Mouse (Mus musculus) hindbrain, embryonic 12.5 days (tissue): Measurements from ENCODE around the gene Ryr3. TPM values are rescaled to one million over a fixed set of nuclear protein-coding genes. Genes with fewer than 3 reads are reported as not detected.

Experiments
- ATAC-seq: fragments of 200-750 bp; cut with Nextera tagmentation; 2 replicates; pipeline ENCODE4 v1.8.0; 2017; ENCODE audit warnings: moderate TSS enrichment; ENCODE audit not compliant: low FRiP score
- H3K27ac ChIP-seq: fragments of 300-500 bp; sonication (generic); 2 replicates; pipeline ENCODE4 v1.5.1; 2016; ENCODE audit warnings: mild to moderate bottlenecking
- H3K27me3 ChIP-seq: fragments of 300-500 bp; sonication (generic); 2 replicates; pipeline ENCODE4 v1.6.1; 2016; ENCODE audit warnings: mild to moderate bottlenecking
- H3K36me3 ChIP-seq: fragments of 300-500 bp; sonication (generic); 2 replicates; pipeline ENCODE4 v1.6.1; 2016; ENCODE audit warnings: mild to moderate bottlenecking
- H3K4me1 ChIP-seq: fragments of 300-500 bp; sonication (generic); 2 replicates; pipeline ENCODE4 v1.6.1; 2016
- H3K4me2 ChIP-seq: fragments of 300-500 bp; sonication (generic); replicated peaks from 2 replicates; pipeline ENCODE4 v1.6.1; 2016; ENCODE audit warnings: mild to moderate bottlenecking
- H3K4me3 ChIP-seq: fragments of 300-500 bp; sonication (generic); 2 replicates; pipeline ENCODE4 v1.5.1; 2016; ENCODE audit warnings: mild to moderate bottlenecking
- H3K9ac ChIP-seq: fragments of 300-500 bp; sonication (generic); 2 replicates; pipeline ENCODE4 v1.6.1; 2016; ENCODE audit warnings: mild to moderate bottlenecking, moderate library complexity
- H3K9me3 ChIP-seq: fragments of 300-500 bp; sonication (generic); replicated peaks from 2 replicates; pipeline ENCODE4 v1.6.1; 2016; ENCODE audit warnings: mild to moderate bottlenecking
- WGBS: fragments of 180-500 bp; shearing (Covaris S2); methylation state at CpG from one replicate; pipeline ENCODE4 v1.1.7; 2016; 5-methylcytosine and 5-hydroxymethylcytosine counted together
- polyA plus RNA-seq: library from polyadenylated mRNA; unstranded; fragments of >200 nt; fragmentation: Nextera tagmentation; extraction: Ambion mirVana; gene quantifications from 2 replicates; pipeline ENCODE4 v1.2.1, GENCODE M21; 2016

The Ryr3 gene
- polyA plus RNA-seq, 1 experiment from 2014 or later, result 1.1 TPM

DNA sequence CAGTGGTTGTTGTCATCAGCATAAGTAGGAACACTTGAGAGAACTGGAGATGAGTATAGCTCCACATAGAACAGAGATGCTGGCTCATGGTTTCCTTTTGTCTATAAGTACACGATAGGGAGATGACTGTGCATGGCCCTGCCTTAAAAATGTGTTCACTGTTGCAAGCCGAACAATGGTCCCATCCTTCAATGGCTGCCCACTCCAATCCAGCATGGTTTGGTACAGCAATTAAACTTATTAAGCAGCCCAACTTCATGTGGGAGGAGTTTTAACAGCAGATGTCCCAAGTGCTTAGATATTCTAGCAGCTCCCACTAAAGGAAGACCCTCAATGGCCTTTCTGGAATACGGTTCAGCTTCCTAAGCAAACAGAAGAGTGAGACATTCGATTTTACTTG is 456.2 kb downstream of the Ryr3 start:
- 0 out of 2 replicates have a peak, but pooled peaks cover 2% of the 10 kb centered on the region for H3K4me1 ChIP-seq
- no peaks in the 10 kb centered on the region for H3K27me3 ChIP-seq
- no peaks in the 10 kb centered on the region for H3K36me3 ChIP-seq
- H3K4me3 ChIP-seq, result no peak overlapping the region
- H3K9me3 ChIP-seq, result no peaks in the 10 kb centered on the region
- H3K4me2 ChIP-seq, result no peak overlapping the region
- no peak for ATAC-seq
- 67% methylated on average over 4 of the region's 4 CpGs for WGBS
- no peak overlapping the region for H3K9ac ChIP-seq
- no peak overlapping the region for H3K27ac ChIP-seq

DNA sequence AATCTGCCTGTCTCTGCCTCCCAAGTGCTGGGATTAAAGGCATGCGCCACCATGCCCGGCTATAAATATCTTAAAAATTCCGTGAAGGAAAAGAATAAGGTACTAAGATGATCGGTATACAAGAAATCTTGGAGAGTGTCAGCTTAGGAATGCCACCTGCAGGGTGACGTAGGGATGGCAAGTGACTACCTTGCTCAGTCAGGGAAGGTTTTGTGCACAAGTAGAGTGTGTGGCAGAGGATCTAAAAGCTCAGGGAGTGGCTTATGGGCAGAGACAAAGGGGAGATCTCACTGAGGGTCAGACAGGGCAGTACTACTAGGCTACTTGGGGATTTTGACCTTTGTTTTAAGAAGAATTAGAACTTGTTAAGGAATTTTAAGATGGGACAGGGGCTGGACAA is 457.2 kb downstream of the Ryr3 start:
- no peak overlapping the region for H3K4me3 ChIP-seq
- no peaks in the 10 kb centered on the region for H3K9me3 ChIP-seq
- 77% methylated on average over 5 of the region's 5 CpGs for WGBS

DNA sequence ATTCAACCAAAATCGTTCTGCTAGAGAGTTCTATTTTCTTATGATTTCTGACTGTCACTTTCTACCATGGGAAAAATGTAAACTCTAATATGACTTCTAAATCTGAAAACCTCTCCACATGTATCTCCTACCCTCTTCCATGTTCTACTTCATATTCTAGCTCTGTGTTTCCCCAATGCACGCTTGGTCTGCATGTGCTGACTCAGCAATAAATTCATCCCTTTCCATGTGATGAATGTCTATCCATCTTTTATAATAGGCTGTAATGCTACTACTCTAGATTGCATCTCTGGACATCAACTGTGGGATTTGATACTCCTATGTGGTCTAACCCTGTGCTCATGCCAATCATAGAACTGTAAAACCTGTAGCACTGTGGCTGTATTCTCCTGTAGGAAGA is 458.2 kb downstream of the Ryr3 start:
- H3K9me3 ChIP-seq, result no peaks in the 10 kb centered on the region
- H3K4me1 ChIP-seq, result 0 out of 2 replicates have a peak, but pooled peaks cover 2% of the 10 kb centered on the region
- WGBS, result 90% methylated on average over 2 of the region's 2 CpGs
- no peak overlapping the region for H3K9ac ChIP-seq
- H3K36me3 ChIP-seq, result no peaks in the 10 kb centered on the region
- no peaks in the 10 kb centered on the region for H3K27me3 ChIP-seq
- H3K27ac ChIP-seq, result no peak overlapping the region
- no peak overlapping the region for H3K4me2 ChIP-seq
- H3K4me3 ChIP-seq, result no peak overlapping the region
- no peak for ATAC-seq

More for the DNA sequence above, 457.2 kb downstream of the Ryr3 start:
- Histone ChIP-seq H3K4me1 (0 out of 2 replicates have a peak, but pooled peaks cover 2% of the 10 kb centered on the region), H3K9ac (no peak overlapping the region), H3K27ac (no peak overlapping the region), H3K4me2 (no peak overlapping the region), H3K27me3 (no peaks in the 10 kb centered on the region), H3K36me3 (no peaks in the 10 kb centered on the region)
- no peak for ATAC-seq

GRCm38 (mm10) chr2:112753316-112753715 is 463.6 kb downstream of the Ryr3 start:
- H3K9ac ChIP-seq, result no peak overlapping the region
- no peaks in the 10 kb centered on the region for H3K36me3 ChIP-seq
- H3K27ac ChIP-seq, result no peak overlapping the region
- no peaks in the 10 kb centered on the region for H3K27me3 ChIP-seq
- ATAC-seq, result no peak
- H3K4me2 ChIP-seq, result no peak overlapping the region
- 82% methylated on average over 4 of the region's 4 CpGs for WGBS
- H3K9me3 ChIP-seq, result no peaks in the 10 kb centered on the region
- no peak overlapping the region for H3K4me3 ChIP-seq
- no peaks in the 10 kb centered on the region for H3K4me1 ChIP-seq

GRCm38 (mm10) chr2:112751416-112751815 is 465.5 kb downstream of the Ryr3 start:
- Histone ChIP-seq H3K9me3 (no peaks in the 10 kb centered on the region), H3K9ac (no peak overlapping the region), H3K4me1 (no peaks in the 10 kb centered on the region), H3K27me3 (no peaks in the 10 kb centered on the region), H3K4me3 (no peak overlapping the region), H3K36me3 (no peaks in the 10 kb centered on the region), H3K27ac (no peak overlapping the region), H3K4me2 (no peak overlapping the region)
- ATAC-seq, result no peak
- 85% methylated on average over 5 of the region's 5 CpGs for WGBS

DNA sequence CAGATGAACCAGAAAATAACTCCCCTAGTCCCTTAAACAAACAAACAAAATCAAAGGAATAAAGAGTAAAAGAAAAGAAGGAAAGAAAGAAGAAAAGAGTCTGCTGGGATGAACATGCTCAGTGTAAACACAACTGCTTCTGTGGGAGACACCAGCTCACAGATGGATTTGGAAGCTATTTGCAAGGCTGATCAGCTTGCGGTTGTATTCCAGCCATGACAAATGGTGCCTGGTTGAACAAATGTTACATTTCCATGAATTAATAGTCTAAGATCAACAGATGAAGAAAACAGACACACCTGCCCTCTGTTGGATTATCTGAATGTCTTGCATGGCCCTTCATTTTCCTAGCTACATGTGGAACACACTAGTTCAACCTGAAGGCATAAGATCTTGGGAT is 468.4 kb downstream of the Ryr3 start:
- H3K27me3 ChIP-seq, result no peaks in the 10 kb centered on the region
- H3K9ac ChIP-seq, result no peak overlapping the region
- no peak overlapping the region for H3K27ac ChIP-seq
- no peak overlapping the region for H3K4me2 ChIP-seq
- WGBS, result 81% methylated on average over 1 of the region's 1 CpGs
- no peaks in the 10 kb centered on the region for H3K36me3 ChIP-seq
- no peak overlapping the region for H3K4me3 ChIP-seq
- no peaks in the 10 kb centered on the region for H3K9me3 ChIP-seq
- no peaks in the 10 kb centered on the region for H3K4me1 ChIP-seq
- no peak for ATAC-seq

DNA sequence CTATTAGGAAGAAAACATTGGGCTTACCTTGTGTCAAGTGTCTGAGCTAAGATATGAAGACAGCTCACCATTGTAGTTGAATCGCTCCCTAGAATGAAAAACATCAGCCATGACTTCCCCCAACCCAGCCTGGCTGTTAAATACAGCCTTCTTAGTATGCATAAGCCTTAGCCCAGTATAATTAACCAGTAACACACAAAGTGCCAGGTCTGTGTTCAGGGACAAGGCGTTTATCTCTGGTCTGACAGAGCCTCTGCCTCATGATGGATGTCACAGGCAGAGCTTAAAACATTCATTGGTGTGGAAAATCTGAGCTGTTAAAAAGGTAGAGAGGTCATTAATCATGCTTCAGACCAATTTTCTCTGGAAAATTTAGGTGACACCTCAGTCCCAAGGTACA is 484.0 kb downstream of the Ryr3 start:
- H3K4me2 ChIP-seq, result no peak overlapping the region
- H3K9ac ChIP-seq, result no peak overlapping the region
- H3K4me1 ChIP-seq, result 0 out of 2 replicates have a peak, but pooled peaks cover 7% of the 10 kb centered on the region
- H3K9me3 ChIP-seq, result no peaks in the 10 kb centered on the region
- no peak overlapping the region for H3K4me3 ChIP-seq
- WGBS, result 49% methylated on average over 2 of the region's 2 CpGs
- H3K36me3 ChIP-seq, result no peaks in the 10 kb centered on the region
- H3K27ac ChIP-seq, result peak overlapping the region; percentile 18; the same call in 1 of the 2 replicates
- ATAC-seq, result peak; percentile 95
- no peaks in the 10 kb centered on the region for H3K27me3 ChIP-seq

DNA sequence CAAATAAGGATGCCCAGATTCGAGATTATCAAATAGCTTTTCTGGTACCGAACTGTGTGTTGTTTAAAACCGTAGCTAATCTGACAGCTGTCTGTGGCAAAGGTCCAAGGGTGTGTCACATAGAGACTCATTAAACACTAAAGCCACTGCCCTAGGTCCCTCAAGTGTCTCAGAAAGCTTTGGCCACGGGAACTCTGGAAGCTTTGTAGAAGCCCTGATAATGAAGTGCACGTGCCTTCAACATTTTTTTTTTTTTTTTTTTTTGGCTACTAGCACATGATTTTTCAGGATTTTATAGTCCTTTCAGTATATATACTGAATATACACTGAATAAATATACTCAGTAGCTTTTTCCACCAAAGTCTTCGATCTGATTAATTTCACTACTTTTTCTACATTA is 489.1 kb downstream of the Ryr3 start:
- WGBS, result 57% methylated on average over 6 of the region's 6 CpGs

DNA sequence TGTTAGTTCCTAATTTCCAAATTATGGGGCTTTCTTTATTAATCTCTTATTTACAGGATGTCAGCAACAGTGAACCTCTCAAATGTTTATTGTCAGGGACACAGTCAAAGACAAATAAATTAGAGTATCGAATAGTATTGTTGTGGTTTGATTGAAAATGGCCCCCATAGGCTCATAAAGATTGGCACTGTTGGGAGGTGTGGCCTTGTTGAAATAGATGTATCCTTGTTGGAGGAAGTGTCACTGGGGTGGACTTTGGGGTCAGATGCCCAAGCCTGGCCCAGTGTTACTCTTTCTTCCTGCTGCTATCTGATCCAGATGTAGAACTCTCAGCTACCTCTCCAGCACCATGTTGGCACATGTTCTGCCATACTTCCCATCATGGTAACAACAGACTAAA is 495.7 kb downstream of the Ryr3 start:
- Histone ChIP-seq H3K9me3 (no peaks in the 10 kb centered on the region), H3K4me1 (peaks cover 6% of the 10 kb centered on the region; the same call in 1 of the 2 replicates), H3K4me3 (no peak overlapping the region), H3K9ac (no peak overlapping the region), H3K4me2 (no peak overlapping the region), H3K27me3 (no peaks in the 10 kb centered on the region), H3K36me3 (no peaks in the 10 kb centered on the region), H3K27ac (no peak overlapping the region)
- peak; percentile 51; the same call in 1 of the 2 replicates for ATAC-seq
- 74% methylated on average over 1 of the region's 1 CpGs for WGBS

More for the DNA sequence above, 489.1 kb downstream of the Ryr3 start:
- H3K27me3 ChIP-seq, result no peaks in the 10 kb centered on the region
- H3K4me2 ChIP-seq, result no peak overlapping the region
- no peaks in the 10 kb centered on the region for H3K9me3 ChIP-seq
- no peak for ATAC-seq
- no peak overlapping the region for H3K9ac ChIP-seq
- no peaks in the 10 kb centered on the region for H3K36me3 ChIP-seq
- H3K27ac ChIP-seq, result no peak overlapping the region
- 0 out of 2 replicates have a peak, but pooled peaks cover 3% of the 10 kb centered on the region for H3K4me1 ChIP-seq
- no peak overlapping the region for H3K4me3 ChIP-seq

DNA sequence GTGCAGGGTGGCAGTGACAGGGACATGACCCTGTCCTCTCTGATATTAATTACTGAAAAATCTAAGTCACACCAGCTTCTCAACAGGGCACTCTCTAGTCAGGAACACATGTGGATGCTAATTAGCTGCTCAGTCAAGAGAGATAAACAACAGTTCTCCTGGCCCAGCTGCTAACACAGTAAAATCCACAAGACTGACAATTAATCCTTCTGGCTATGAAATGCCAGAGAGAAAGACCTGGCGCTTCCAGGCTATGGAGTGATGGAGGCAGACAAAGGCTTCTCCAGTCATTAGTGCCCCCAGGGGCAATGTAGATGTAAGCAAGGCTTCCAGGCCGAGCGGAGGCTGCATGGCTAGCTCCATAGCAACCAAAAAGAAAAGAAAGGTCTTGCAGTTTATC is 496.2 kb downstream of the Ryr3 start:
- peaks cover 6% of the 10 kb centered on the region; the same call in 1 of the 2 replicates for H3K4me1 ChIP-seq
- no peaks in the 10 kb centered on the region for H3K27me3 ChIP-seq
- H3K9me3 ChIP-seq, result no peaks in the 10 kb centered on the region
- no peak overlapping the region for H3K4me2 ChIP-seq
- peak overlapping the region; percentile 49 for H3K27ac ChIP-seq
- 9% methylated on average over 3 of the region's 3 CpGs for WGBS
- H3K4me3 ChIP-seq, result no peak overlapping the region
- no peak overlapping the region for H3K9ac ChIP-seq
- ATAC-seq, result peak; percentile 94
- no peaks in the 10 kb centered on the region for H3K36me3 ChIP-seq

DNA sequence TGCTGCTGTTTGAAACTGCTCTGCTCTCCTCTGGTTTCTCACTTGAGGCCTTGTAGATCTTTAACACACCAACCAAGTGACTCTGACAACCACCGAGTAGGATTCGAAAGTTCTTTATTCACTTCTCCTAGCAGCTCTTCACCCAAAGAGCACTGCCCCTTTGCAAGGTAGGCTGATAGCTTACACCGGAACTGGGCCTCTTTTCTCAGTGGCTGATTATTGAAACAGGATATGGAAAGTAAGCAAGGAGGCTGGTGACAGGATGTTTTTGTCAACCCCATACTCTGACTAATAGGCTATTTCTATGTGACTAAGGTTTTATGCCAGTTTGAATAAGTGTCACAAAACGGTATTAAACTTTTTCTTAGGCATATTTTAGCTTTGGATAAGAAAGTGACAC is 502.2 kb downstream of the Ryr3 start:
- Histone ChIP-seq H3K9me3 (no peaks in the 10 kb centered on the region), H3K27ac (no peak overlapping the region), H3K4me1 (no peaks in the 10 kb centered on the region), H3K4me2 (no peak overlapping the region), H3K4me3 (no peak overlapping the region), H3K36me3 (no peaks in the 10 kb centered on the region), H3K9ac (no peak overlapping the region), H3K27me3 (no peaks in the 10 kb centered on the region)
- no peak for ATAC-seq
- WGBS, result 79% methylated on average over 4 of the region's 4 CpGs

- Histone ChIP-seq H3K27ac (no peak overlapping the region), H3K9me3 (no peaks in the 10 kb centered on the region), H3K9ac (no peak overlapping the region), H3K4me2 (no peak overlapping the region), H3K27me3 (no peaks in the 10 kb centered on the region), H3K4me1 (no peaks in the 10 kb centered on the region), H3K36me3 (no peaks in the 10 kb centered on the region), H3K4me3 (no peak overlapping the region)
- ATAC-seq, result no peak
- 81% methylated on average over 5 of the region's 5 CpGs for WGBS
These were observed 535.1 kb downstream of the Ryr3 start for GRCm38 (mm10) chr2:112681817-112682216.

GRCm38 (mm10) chr2:112677246-112677645 is 539.6 kb downstream of the Ryr3 start:
- Histone ChIP-seq H3K4me1 (no peaks in the 10 kb centered on the region), H3K27me3 (no peaks in the 10 kb centered on the region), H3K9me3 (no peaks in the 10 kb centered on the region), H3K9ac (no peak overlapping the region), H3K4me2 (no peak overlapping the region), H3K4me3 (no peak overlapping the region), H3K36me3 (no peaks in the 10 kb centered on the region), H3K27ac (no peak overlapping the region)
- 42% methylated on average over 1 of the region's 1 CpGs for WGBS
- no peak for ATAC-seq
